Mouse (Mus musculus) heart, adult 2 months (tissue): Measurements from ENCODE around the gene Cep164.

Experiments
- CTCF ChIP-seq: fragments of 200-600 bp; IDR thresholded peaks from 2 replicates; pipeline ENCODE4 v1.8.1; 2022; ENCODE audit warnings: antibody characterized with exemption, mild to moderate bottlenecking, moderate library complexity
- POLR2A ChIP-seq: fragments of 200-500 bp; IDR thresholded peaks from 2 replicates; pipeline ENCODE4 v1.6.1; 2011; ENCODE audit warnings: mild to moderate bottlenecking, low read depth, low read length, control low read depth; ENCODE audit not compliant: insufficient read depth

- no peak for TF ChIP-seq POLR2A
- TF ChIP-seq CTCF = no peak
Measured at GRCm38 (mm10) chr9:45850528-45851155, 22.2 kb upstream of the Cep164 start.
